Mouse (Mus musculus) megakaryocyte, embryonic 14.5 days (primary cell): Measurements from ENCODE around the gene Eif2ak3. TPM values are rescaled to one million over a fixed set of nuclear protein-coding genes. Genes with fewer than 3 reads are reported as not detected.

Source experiments
- H3K27me3 ChIP-seq: replicated peaks from 2 replicates; pipeline ENCODE3; 2012; ENCODE audit warnings: inconsistent platforms
- H3K36me3 ChIP-seq: replicated peaks from 2 replicates; pipeline ENCODE3; 2012; ENCODE audit warnings: low read length, inconsistent platforms, mixed read lengths
- H3K4me1 ChIP-seq: 2 replicates; pipeline ENCODE4 v1.6.1; 2012; ENCODE audit warnings: inconsistent platforms
- H3K4me3 ChIP-seq: replicated peaks from 2 replicates; pipeline ENCODE3; 2012; ENCODE audit warnings: moderate library complexity, mild to moderate bottlenecking, inconsistent platforms
- H3K9me3 ChIP-seq: 2 replicates; pipeline ENCODE4 v1.6.1; 2012; ENCODE audit warnings: inconsistent platforms
- FLI1 ChIP-seq: IDR thresholded peaks from 2 replicates; pipeline ENCODE4 v1.6.1; 2012; ENCODE audit warnings: low read length, inconsistent platforms, mixed read lengths
- GATA1 ChIP-seq: IDR thresholded peaks from 3 replicates; pipeline ENCODE4 v1.6.1; 2012; ENCODE audit warnings: mixed read lengths, low read length, inconsistent platforms, borderline replicate concordance
- polyA plus RNA-seq: library from polyadenylated mRNA; stranded (reverse); fragments of >175 nt; gene quantifications from 2 replicates; pipeline ENCODE4 v1.2.3, GENCODE M21; 2012; ENCODE audit warnings: low replicate concordance; ENCODE audit not compliant: insufficient read depth

The Eif2ak3 gene
- polyA plus RNA-seq, 1 experiment, result 2.2 TPM

DNA sequence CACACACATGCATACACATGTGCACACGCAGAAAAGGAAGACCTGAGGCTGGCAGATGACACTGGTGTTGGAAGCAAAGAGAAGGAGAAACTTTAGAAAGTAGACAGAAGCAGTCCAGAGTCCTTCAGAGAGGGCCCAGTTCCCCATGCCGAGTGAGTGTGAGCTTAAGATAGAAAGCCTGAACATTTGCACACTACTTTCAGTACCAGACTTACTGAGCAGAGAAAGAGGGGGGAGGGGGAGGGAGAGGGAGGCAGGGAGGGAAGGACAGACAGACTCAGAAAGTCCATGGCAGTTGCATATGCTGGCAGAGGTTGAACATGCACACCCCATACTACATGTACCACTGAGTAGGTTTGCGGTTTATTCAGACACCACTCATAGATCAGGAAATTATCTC, 13.8 kb upstream of the Eif2ak3 start:
- TF ChIP-seq FLI1 (no peak), GATA1 (no peak)
- Histone ChIP-seq H3K36me3 (peaks cover 2% of the 10 kb centered on the region), H3K4me1 (peaks cover 25% of the 10 kb centered on the region), H3K27me3 (peaks cover 5% of the 10 kb centered on the region), H3K4me3 (peak overlapping the region; percentile 14), H3K9me3 (peaks cover 13% of the 10 kb centered on the region)

DNA sequence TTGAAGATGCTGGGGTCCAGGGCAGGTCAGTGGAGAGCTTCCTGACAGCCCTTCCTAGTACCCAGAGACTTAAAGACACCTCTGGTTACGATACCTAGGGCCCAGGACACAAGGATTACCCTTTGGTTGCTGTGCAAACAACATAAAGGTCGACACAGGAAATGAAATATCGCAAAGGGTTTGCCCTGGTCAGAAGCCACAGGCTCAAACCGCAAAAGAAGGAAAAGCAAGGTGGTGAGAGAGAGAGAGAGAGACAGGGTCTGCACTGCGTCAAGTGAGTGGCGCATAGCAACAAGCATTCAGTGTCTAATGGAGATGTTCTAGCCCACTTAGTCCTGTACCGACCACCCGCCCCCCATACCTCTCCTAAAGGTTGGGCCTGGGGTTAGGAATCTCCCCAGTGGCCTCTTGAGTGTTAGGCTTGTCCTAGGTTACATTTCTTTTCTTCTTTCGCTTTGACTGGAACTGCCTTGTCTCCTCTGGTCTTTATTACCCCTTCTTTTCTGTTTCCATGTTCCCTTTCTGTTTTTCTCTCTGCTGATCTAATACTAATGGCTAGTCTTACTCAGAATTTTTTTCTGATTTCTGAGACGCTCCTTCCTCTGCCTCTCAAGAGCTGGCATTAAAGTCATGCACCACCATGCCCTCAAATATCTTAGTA, 13.0 kb upstream of the Eif2ak3 start:
- H3K27me3 ChIP-seq, result peaks cover 5% of the 10 kb centered on the region
- H3K36me3 ChIP-seq, result no peaks in the 10 kb centered on the region
- H3K4me1 ChIP-seq, result peaks cover 20% of the 10 kb centered on the region
- TF ChIP-seq FLI1 (no peak), GATA1 (no peak)
- peaks cover 13% of the 10 kb centered on the region for H3K9me3 ChIP-seq
- peak overlapping the region; percentile 16 for H3K4me3 ChIP-seq

DNA sequence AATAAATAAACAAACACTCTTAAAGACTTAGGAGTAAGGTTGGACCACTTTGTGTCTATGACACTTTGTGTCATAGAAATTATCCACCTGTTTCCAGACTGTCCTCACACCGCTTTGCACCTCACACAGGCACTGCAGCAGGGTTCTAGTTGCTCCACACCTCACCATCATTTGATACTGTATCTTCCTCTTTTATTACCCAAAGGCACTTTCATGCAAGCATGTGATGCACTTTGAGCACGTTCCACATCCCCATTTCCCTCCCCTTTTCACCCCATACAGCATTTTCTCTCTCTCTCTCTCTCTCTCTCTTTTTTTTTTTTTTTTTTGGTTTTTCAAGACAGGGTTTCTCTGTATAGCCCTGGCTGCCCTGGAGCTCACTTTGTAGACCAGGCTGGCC, 7.0 kb upstream of the Eif2ak3 start:
- peaks cover 14% of the 10 kb centered on the region for H3K4me1 ChIP-seq
- peaks cover 5% of the 10 kb centered on the region for H3K27me3 ChIP-seq
- H3K4me3 ChIP-seq, result no peak overlapping the region
- no peaks in the 10 kb centered on the region for H3K9me3 ChIP-seq
- no peaks in the 10 kb centered on the region for H3K36me3 ChIP-seq
- no peak for TF ChIP-seq FLI1
- no peak for TF ChIP-seq GATA1

DNA sequence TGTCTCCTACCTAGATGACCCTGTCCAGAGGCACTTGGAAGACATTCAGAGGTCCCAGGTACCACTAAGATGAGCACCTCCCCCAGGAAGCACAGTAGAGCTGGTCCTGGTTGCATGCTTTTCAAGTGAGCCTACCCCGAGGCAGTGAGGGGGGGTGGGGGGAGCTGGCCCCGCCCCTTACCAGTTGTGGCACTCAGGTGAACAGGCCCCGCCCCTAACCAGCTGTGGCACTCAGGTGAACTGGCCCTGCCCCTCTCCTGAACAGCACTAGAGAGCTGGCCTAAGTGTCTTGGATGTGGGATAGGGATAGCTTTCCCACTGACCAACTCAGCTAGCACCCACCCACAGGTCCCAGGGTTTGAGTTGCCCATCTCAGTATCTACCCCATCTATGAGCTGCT, 5.8 kb upstream of the Eif2ak3 start:
- TF ChIP-seq GATA1 (no peak), FLI1 (no peak)
- Histone ChIP-seq H3K4me3 (no peak overlapping the region), H3K4me1 (peaks cover 22% of the 10 kb centered on the region), H3K9me3 (no peaks in the 10 kb centered on the region), H3K36me3 (no peaks in the 10 kb centered on the region), H3K27me3 (peaks cover 5% of the 10 kb centered on the region)

DNA sequence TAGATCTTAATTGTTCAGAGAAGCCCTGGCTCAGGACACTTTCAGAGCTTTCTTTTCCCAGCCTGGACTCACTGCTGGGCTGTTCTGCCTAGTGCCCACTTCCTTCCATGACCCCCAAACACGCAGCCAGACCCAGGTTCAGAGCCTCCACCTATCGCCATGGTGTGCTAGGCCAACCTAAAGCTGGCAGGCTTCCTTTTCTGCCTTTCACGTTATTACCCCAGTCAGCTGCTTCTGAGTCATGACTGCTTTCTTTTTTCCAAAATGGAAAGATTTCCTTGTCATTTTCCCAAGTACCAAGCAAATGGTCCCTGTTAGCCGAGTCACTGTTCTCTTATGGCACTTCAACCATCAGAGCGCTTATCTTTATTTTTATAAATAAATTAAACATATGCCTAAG, 4.0 kb upstream of the Eif2ak3 start:
- no peaks in the 10 kb centered on the region for H3K36me3 ChIP-seq
- no peaks in the 10 kb centered on the region for H3K27me3 ChIP-seq
- H3K4me3 ChIP-seq, result no peak overlapping the region
- TF ChIP-seq FLI1 (no peak), GATA1 (no peak)
- peaks cover 29% of the 10 kb centered on the region for H3K4me1 ChIP-seq
- H3K9me3 ChIP-seq, result no peaks in the 10 kb centered on the region

DNA sequence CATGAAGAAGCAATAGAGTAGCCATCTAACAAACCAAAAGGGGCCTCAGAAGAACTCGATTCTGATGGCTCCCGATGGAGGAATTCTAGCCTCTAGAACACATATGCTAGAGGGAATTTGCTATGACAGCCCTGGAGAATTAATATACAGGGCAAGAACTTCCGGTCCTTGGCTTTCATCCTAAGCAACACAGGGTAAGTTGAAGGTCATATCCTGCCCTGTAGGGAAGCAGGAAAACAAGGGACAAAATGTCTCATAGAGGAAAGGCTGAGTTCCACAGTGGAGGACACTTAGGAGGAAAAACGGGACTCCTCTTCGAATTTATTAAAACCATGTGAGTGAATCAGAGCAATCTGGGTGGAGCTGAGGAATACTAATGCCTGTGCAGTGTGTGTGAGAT, 1.3 kb upstream of the Eif2ak3 start:
- no peak for TF ChIP-seq FLI1
- Histone ChIP-seq H3K9me3 (no peaks in the 10 kb centered on the region), H3K27me3 (no peaks in the 10 kb centered on the region), H3K4me1 (peaks cover 51% of the 10 kb centered on the region), H3K36me3 (no peaks in the 10 kb centered on the region), H3K4me3 (peak overlapping the region; percentile 96)

DNA sequence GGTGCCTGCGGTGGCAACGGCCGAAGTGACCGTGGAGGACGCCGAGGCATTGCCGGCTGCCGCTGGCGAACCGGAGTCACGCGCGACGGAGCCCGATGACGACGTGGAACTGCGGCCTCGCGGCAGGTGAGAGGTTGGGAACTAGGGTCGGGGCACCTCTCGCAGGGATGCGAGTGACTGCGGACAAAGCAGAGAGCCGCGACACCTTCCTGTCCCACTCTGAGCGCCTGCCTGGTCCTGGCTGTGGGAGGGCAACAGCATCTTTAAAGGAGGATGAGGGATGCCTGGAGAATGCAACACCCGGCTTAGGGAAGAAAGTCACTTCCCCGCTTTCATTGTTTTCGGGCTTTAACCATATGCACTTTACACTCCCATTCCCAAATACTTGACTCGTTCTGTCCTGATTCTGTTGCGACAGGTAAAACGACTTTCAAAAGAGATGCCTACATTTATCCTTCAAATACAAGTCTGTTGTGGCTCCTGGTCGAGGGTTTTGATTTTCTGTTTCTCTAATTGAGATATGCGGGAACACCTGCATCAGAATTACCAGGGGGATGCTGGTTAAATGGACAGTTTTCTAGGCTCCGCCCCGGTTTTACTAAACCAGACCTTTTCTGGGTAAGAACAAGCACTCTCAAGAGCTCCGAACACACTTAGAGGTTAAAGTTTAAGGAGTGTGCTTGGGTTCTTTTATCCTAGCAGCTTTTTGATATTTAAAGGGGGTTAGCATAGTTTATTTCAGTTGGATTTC, 756 bp downstream of the Eif2ak3 start:
- Histone ChIP-seq H3K27me3 (no peaks in the 10 kb centered on the region), H3K4me3 (peak overlapping the region; percentile 96), H3K36me3 (peaks cover 5% of the 10 kb centered on the region), H3K9me3 (no peaks in the 10 kb centered on the region), H3K4me1 (peaks cover 61% of the 10 kb centered on the region)
- no peak for TF ChIP-seq GATA1
- no peak for TF ChIP-seq FLI1

DNA sequence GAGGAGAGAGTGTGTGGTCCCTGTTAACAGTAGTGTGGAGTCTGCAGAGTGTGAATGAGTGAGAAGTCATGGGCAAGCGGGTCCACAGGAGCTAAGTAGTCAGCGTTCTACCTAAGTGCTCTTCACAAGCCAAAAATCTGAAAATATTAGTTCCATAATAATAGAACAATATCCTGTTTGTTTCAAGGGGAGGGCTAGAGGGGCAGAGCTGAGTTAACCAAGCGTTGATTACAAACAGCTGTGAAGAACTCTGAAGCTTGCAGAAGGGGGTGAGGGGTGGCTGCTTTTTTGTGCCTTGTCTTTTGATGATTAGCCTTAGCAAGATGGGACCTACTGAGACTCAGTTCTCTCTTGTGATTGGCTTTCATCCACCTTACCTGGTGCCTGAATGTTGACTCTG, 3.1 kb downstream of the Eif2ak3 start:
- H3K27me3 ChIP-seq, result no peaks in the 10 kb centered on the region
- TF ChIP-seq FLI1, result no peak
- TF ChIP-seq GATA1, result no peak
- peaks cover 6% of the 10 kb centered on the region for H3K36me3 ChIP-seq
- peaks cover 62% of the 10 kb centered on the region for H3K4me1 ChIP-seq
- H3K9me3 ChIP-seq, result no peaks in the 10 kb centered on the region
- peak overlapping the region; percentile 70 for H3K4me3 ChIP-seq

DNA sequence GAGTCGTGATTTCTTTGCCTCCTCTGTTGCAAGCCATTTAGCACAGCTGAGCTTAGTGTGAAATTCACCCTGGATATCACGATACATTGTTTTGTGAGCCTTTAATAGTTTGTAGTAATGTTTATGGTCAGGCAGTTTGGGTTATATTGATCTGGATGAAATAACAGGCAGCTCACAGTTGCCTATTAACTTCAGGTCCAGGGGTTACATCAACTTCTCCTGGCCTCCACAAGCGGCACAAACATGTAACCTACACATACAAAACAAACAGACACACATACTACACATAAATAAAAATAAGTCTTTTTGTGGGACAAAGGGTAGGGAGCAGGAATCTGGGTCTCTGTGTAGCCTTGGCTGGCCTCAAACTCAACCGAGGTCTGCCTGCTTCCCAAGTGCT, 9.1 kb downstream of the Eif2ak3 start:
- TF ChIP-seq FLI1 (no peak), GATA1 (no peak)
- no peaks in the 10 kb centered on the region for H3K9me3 ChIP-seq
- peaks cover 59% of the 10 kb centered on the region for H3K4me1 ChIP-seq
- no peak overlapping the region for H3K4me3 ChIP-seq
- peaks cover 28% of the 10 kb centered on the region for H3K36me3 ChIP-seq
- H3K27me3 ChIP-seq, result no peaks in the 10 kb centered on the region

DNA sequence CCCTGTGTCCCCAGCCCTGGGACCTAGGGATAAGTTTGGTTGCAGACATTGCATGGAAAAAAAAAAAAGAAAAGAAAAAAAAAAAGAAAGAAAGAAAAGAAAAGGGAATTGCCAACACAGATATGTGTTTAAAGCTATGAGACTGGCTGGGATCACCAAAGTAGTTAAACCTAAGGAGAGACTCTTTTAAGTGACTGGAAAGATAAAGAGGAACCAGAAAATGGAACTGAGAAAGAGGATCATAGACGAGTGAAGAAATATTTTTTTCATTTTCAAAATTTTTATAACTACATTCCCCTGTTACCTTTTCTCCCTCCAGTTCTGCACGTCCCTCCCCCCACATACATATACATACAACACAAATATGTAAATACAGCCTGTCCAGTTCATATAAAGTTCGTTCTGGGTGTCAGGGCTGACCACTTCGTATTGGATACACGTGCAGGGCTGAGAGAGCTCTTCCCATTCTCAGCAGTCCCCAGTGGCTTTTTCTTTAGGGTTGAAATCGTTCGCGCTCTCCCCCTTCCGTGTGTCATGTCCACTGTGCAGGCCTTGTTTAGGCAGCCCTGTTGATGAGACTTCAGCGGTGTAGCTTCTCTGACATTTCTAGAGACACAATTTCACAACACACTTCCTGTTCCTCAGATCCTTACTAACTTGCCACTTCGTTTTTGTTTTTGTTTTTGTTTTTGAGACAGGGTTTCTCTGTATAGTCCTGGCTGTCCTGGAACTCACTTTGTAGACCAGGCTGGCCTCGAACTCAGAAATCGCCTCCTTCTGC, 11.4 kb downstream of the Eif2ak3 start:
- Histone ChIP-seq H3K4me3 (peak overlapping the region; percentile 26), H3K4me1 (peaks cover 55% of the 10 kb centered on the region), H3K27me3 (no peaks in the 10 kb centered on the region), H3K9me3 (no peaks in the 10 kb centered on the region), H3K36me3 (peaks cover 46% of the 10 kb centered on the region)
- TF ChIP-seq GATA1 (no peak), FLI1 (no peak)
